Mouse (Mus musculus) macrophage (primary cell): ENCODE measurements around the gene Gm21256. TPM values are rescaled to one million over a fixed set of nuclear protein-coding genes. Genes with fewer than 3 reads are reported as not detected.
"Not testable (repeated sequence)": the region's sequence is repeated elsewhere in the genome, so short reads cannot be mapped to it uniquely, and the experiment has no call there.

ENCODE experiments used
- H3K27ac ChIP-seq: fragments of 350-480 bp; formaldehyde crosslinking; 2 replicates; pipeline ENCODE4 v1.9.0; 2021
- H3K36me3 ChIP-seq: fragments of 350-480 bp; formaldehyde crosslinking; 2 replicates; pipeline ENCODE4 v1.9.0; 2021; ENCODE audit errors: inconsistent target
- H3K4me3 ChIP-seq: fragments of 350-480 bp; formaldehyde crosslinking; 2 replicates; pipeline ENCODE4 v1.9.0; 2021; ENCODE audit errors: inconsistent target
- H3K79me2 ChIP-seq: fragments of 350-480 bp; formaldehyde crosslinking; 2 replicates; pipeline ENCODE4 v1.9.0; 2021; ENCODE audit errors: inconsistent target
- WGBS: methylation state at CpG from one replicate; pipeline ENCODE4 v1.1.7; 2026; ENCODE audit warnings: inconsistent platforms; ENCODE audit not compliant: missing documents; 5-methylcytosine and 5-hydroxymethylcytosine counted together
- polyA plus RNA-seq: library from polyadenylated mRNA; stranded (reverse); fragments of 250-400 nt; gene quantifications from 3 replicates; pipeline ENCODE4 v1.2.4, GENCODE M21; 2018; ENCODE audit warnings: inconsistent platforms
- total RNA-seq, 78 experiments: library from RNA; depleted of rRNA; stranded (reverse); fragments of 250-400 nt; gene quantifications; 1 replicate in 9 of 78; 2 replicates in 24 of 78; 3 replicates in 43 of 78; 4 replicates in 2 of 78; pipeline ENCODE4 v1.2.4; 2018; ENCODE audit warnings: inconsistent platforms in 56 of 78

Gm21256 gene
- total RNA-seq (2018; cell fraction: chromatin; rRNA removed), result not detected
- total RNA-seq (2018; cell fraction: cytosol; rRNA removed), result not detected
- total RNA-seq (2018; cell fraction: nucleus; rRNA removed), result not detected
- polyA plus RNA-seq, result not detected in 3 replicates

GRCm38 (mm10) chrY:47450660-47451059, at the start of gene Gm21256:
TSS of gene Gm21256 (plus strand) at chrY:47450960.
- not testable (repeated sequence) for H3K79me2 ChIP-seq, H3K4me3 ChIP-seq, H3K27ac ChIP-seq, H3K36me3 ChIP-seq
- WGBS, result no CpG with 5 or more reads among the region's 7 CpGs

Other genes with a start within 250 kb of the Gm21256 start
- not detected in 3 replicates for gene Gm21170, start 240.1 kb downstream of the Gm21256 start, polyA plus RNA-seq